Mouse (Mus musculus) small intestine, adult 2 months (tissue): Measurements from ENCODE around the gene Prrc2b. TPM values are rescaled to one million over a fixed set of nuclear protein-coding genes. Genes with fewer than 3 reads are reported as not detected.

ENCODE experiments used
- H3K27ac ChIP-seq: fragments of 200-500 bp; 2 replicates; pipeline ENCODE4 v1.5.1; 2012; ENCODE audit warnings: low read depth, low read length, control low read depth, inconsistent platforms; ENCODE audit not compliant: insufficient read depth
- H3K27me3 ChIP-seq: fragments of 200-500 bp; 2 replicates; pipeline ENCODE4 v1.6.1; 2012; ENCODE audit warnings: mild to moderate bottlenecking, moderate library complexity, low read length, inconsistent platforms; ENCODE audit not compliant: control insufficient read depth, insufficient read depth
- H3K36me3 ChIP-seq: fragments of 200-500 bp; 2 replicates; pipeline ENCODE4 v1.6.1; 2012; ENCODE audit warnings: mild to moderate bottlenecking, low read length, control low read depth, inconsistent platforms; ENCODE audit not compliant: control insufficient read depth, insufficient read depth
- H3K4me1 ChIP-seq: fragments of 200-500 bp; 2 replicates; pipeline ENCODE4 v1.6.1; 2012; ENCODE audit warnings: low read length, inconsistent platforms, mixed read lengths; ENCODE audit not compliant: control insufficient read depth, insufficient read depth, insufficient read length
- H3K4me3 ChIP-seq: fragments of 200-500 bp; 2 replicates; pipeline ENCODE4 v1.5.1; 2012; ENCODE audit warnings: low read depth, mild to moderate bottlenecking, control low read depth, inconsistent platforms, low read length, moderate library complexity
- CTCF ChIP-seq: fragments of 200-500 bp; IDR thresholded peaks from 2 replicates; pipeline ENCODE4 v1.5.1; 2012; ENCODE audit warnings: low read depth, mild to moderate bottlenecking, control low read depth, inconsistent platforms, low read length, moderate library complexity, mixed read lengths; ENCODE audit not compliant: insufficient replicate concordance, insufficient read length; ENCODE audit errors: extremely low read depth
- POLR2A ChIP-seq: fragments of 200-500 bp; IDR thresholded peaks from 2 replicates; pipeline ENCODE4 v1.6.1; 2012; ENCODE audit warnings: low read depth, mild to moderate bottlenecking, control low read depth, inconsistent platforms, low read length, moderate library complexity
- WGBS: fragments of 180-500 bp; shearing (Covaris S2); methylation state at CpG from one replicate; pipeline ENCODE4 v1.1.7; 2018; 5-methylcytosine and 5-hydroxymethylcytosine counted together
- polyA plus RNA-seq: library from polyadenylated mRNA; depleted of rRNA; stranded (reverse); fragments of >200 nt; gene quantifications from 2 replicates; pipeline ENCODE4 v1.2.3, GENCODE M21; 2012

The Prrc2b gene
- polyA plus RNA-seq, 1 experiment = 23.4 TPM

DNA sequence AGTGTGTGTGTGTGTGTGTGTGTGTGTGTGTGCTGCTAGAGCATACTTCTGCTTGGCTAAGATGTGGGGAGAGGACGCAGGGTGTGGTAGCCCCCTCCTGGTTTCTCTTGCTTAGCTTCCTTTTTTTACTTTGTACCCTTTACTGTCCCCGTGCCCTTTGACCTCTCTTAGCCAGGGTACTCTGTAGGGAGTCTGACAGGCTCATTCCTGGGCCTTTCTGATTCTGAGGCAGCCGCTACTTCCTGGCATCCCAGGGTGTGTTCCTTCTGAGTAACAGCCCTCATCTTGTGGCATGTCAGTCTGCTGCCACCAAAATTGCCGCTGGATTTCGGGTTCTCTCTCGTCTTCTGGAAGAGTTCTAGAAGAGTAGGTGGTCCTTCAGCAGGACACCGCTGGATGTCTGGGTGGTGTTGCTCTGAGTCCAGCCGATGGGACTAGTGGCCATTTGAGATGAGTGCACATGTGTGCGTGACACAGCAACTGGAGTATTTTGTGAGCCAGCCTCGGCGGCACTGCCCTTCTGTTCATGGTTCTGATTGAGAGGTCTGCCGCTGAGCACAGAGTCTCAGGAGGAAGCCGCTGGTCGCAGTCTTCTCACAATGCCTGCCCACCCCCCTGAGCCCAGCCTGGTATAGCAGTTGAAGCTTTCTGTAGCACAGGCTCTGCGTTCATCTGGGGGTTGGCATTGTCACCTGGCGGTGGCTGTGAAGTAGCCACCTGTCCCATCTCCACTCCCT is 16.3 kb downstream of the Prrc2b start:
- no peaks in the 10 kb centered on the region for H3K36me3 ChIP-seq
- H3K27me3 ChIP-seq = no peaks in the 10 kb centered on the region
- no peak overlapping the region for H3K4me3 ChIP-seq
- no peak for TF ChIP-seq CTCF
- no peak for TF ChIP-seq POLR2A
- H3K27ac ChIP-seq = peak overlapping the region; percentile 66
- WGBS = 15% methylated on average over 16 of the region's 16 CpGs
- H3K4me1 ChIP-seq = peaks cover 32% of the 10 kb centered on the region

- no peaks in the 10 kb centered on the region for H3K27me3 ChIP-seq
- WGBS = 3% methylated on average over 7 of the region's 7 CpGs
- TF ChIP-seq CTCF (peak; percentile 34; the same call in 1 of the 2 replicates), POLR2A (no peak)
- no peak overlapping the region for H3K4me3 ChIP-seq
- H3K36me3 ChIP-seq = no peaks in the 10 kb centered on the region
- H3K4me1 ChIP-seq = peaks cover 29% of the 10 kb centered on the region
- H3K27ac ChIP-seq = peak overlapping the region; percentile 66
Observed at GRCm38 (mm10) chr2:32167819-32168218, 16.9 kb downstream of the Prrc2b start.

DNA sequence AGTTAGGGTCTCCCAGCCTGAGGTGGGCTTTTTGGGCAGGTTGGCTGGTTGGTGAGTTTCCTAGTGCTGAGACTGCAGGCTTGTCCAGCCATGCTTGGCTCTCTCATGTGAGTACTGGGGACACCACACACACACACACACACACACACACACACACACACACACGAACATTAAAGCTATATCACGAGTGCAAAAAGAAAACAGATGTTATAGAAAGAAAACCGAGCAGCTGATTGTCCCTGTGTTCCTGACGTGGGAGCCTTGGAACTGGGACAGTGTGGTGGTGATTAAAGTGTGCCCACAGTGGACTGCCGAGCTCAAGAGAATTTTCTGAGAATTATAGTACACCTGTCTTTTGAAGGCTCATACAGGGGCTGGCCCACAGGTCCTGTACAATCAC is 18.4 kb downstream of the Prrc2b start:
- Histone ChIP-seq H3K4me3 (no peak overlapping the region), H3K27ac (no peak overlapping the region), H3K27me3 (no peaks in the 10 kb centered on the region), H3K4me1 (peaks cover 34% of the 10 kb centered on the region; the same call in 1 of the 2 replicates), H3K36me3 (no peaks in the 10 kb centered on the region)
- TF ChIP-seq CTCF (no peak), POLR2A (no peak)
- 61% methylated on average over 5 of the region's 5 CpGs for WGBS

DNA sequence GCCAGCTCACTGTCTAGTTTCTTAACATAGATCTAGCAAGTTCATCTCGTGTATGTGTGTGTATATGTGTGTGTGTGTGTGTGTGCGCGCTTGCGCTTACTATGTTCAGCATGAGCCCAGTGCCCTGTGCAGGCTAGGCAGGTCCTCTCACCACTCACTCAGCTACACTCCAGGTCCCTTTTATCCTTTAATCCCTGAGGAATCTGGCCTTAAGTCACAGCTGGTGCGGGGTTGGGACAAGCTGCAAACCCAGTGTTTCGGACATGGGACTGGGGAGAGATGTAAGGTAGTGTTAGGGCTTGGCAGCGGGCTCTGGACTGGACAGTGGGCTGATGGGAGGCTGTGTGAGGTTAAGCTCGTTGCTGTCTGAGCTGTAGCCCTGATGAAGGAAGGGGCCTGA is 19.1 kb downstream of the Prrc2b start:
- Histone ChIP-seq H3K36me3 (no peaks in the 10 kb centered on the region), H3K4me3 (no peak overlapping the region), H3K27me3 (no peaks in the 10 kb centered on the region), H3K27ac (no peak overlapping the region), H3K4me1 (peaks cover 35% of the 10 kb centered on the region)
- WGBS = 80% methylated on average over 8 of the region's 8 CpGs
- TF ChIP-seq POLR2A = no peak
- TF ChIP-seq CTCF = no peak

DNA sequence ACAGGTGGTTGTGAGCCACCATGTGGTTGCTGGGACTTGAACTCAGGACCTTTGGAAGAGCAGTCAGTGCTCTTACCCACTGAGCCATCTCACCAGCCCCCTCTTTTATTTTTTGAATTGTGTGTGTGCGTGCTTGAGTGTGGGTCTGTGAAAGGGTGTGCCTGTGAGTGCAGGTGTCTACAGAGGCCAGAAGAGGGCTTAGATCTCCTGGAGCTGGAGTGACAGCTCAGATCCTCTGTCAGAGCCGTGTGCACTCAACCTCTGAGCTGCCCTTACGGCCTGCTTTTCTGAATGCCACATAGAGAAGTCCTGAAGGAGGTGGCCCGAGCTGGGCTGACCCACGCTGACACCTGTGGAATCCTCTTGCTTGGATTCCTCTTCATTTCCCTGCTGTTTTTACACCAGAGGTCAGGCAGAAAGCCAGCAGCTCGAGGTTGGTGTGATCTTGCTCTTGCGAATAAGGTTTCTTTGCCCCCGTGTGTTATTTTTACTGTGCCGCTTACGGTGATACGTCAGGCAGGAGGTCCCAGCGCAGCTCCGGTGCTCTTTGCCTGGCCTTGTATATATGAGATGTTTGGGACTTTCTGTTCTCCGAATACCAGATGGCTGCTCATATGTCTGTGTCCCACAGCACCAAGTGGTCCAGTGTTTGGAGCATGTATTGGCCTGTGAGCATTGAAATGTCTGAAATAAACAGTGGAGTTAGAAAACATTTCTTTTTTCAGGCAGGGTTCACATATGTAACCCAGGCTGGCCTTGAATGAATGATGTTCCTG is 21.0 kb downstream of the Prrc2b start:
- Histone ChIP-seq H3K27ac (no peak overlapping the region), H3K4me3 (no peak overlapping the region), H3K36me3 (no peaks in the 10 kb centered on the region), H3K4me1 (peaks cover 36% of the 10 kb centered on the region), H3K27me3 (no peaks in the 10 kb centered on the region)
- TF ChIP-seq POLR2A = no peak
- TF ChIP-seq CTCF = no peak
- WGBS = 80% methylated on average over 14 of the region's 14 CpGs

GRCm38 (mm10) chr2:32174170-32174741 is 23.4 kb downstream of the Prrc2b start:
- H3K27me3 ChIP-seq = no peaks in the 10 kb centered on the region
- H3K4me1 ChIP-seq = peaks cover 30% of the 10 kb centered on the region
- no peak overlapping the region for H3K27ac ChIP-seq
- H3K36me3 ChIP-seq = no peaks in the 10 kb centered on the region
- TF ChIP-seq CTCF (no peak), POLR2A (no peak)
- no peak overlapping the region for H3K4me3 ChIP-seq
- WGBS = 15% methylated on average over 13 of the region's 13 CpGs

DNA sequence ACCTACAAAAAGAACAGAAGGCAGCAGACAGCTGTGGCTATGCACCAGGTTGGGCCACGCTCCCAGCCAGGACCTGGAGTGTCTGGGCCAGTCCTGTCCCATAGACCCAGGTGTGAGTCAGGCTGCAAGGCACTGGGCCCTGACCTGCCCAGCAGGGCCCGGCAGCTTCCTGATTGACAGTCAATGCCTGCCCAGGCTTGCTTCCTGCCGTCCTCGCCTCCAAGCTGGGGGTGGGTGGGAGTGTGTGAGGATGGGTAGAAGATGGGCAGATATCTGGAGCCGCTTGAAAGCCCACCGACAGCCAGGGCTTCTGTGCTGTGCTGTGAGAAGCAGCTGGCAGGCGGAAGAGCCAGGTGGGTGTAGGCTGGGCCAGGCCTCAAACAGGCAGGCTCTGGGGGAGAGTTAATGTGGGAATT is 24.2 kb downstream of the Prrc2b start:
- TF ChIP-seq CTCF = no peak
- TF ChIP-seq POLR2A = no peak
- Histone ChIP-seq H3K36me3 (no peaks in the 10 kb centered on the region), H3K4me3 (no peak overlapping the region), H3K4me1 (peaks cover 30% of the 10 kb centered on the region), H3K27ac (no peak overlapping the region), H3K27me3 (no peaks in the 10 kb centered on the region)
- 37% methylated on average over 7 of the region's 7 CpGs for WGBS
